13 mouse cellular contexts compared by ENCODE assay signal in the genomic region with DNA sequence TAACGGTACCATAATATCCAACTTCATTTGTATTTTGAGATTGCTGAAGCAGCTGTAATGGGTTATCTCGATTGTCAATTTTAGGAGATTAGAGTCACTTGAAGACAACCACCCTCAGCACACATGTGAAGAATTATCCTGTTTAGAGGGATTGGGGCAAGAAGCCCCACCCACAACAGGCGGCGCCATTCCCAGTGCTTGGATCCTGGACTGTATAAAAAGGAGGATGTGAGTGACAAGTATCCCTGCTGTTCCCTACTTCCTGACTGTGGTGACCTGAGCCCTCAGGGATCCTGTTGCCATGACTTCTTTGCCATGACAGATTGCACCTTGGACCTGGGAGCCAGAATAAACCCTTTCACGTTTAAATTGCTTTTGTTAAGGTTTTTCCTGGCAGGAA. TPM values are rescaled to one million over a fixed set of nuclear protein-coding genes. Genes with fewer than 3 reads are reported as not detected.
"Had no signal": no experiment of that assay in that cellular context is flagged by ENCODE, and none has a peak within 500 bp of the region (broad histone marks: within the 10 kb centered on the region; RNA-seq: fewer than 3 reads in every experiment).

No protein-coding gene starts in this region.

- ATAC-seq: lung, postnatal 0 days had no signal

- H3K9me3 ChIP-seq: lung, embryonic 15.5 days; midbrain, embryonic 10.5 days; midbrain, embryonic 12.5 days; neural tube, embryonic 13.5 days; neural tube, embryonic 15.5 days; stomach, embryonic 15.5 days had no signal

- H3K4me1 ChIP-seq: lung, embryonic 15.5 days; midbrain, embryonic 10.5 days; midbrain, embryonic 12.5 days; neural tube, embryonic 13.5 days; neural tube, embryonic 15.5 days; stomach, embryonic 15.5 days had no signal

- H3K4me3 ChIP-seq: lung, embryonic 15.5 days; midbrain, embryonic 10.5 days; midbrain, embryonic 12.5 days; myocyte; neural tube, embryonic 13.5 days; neural tube, embryonic 15.5 days; stomach, embryonic 15.5 days had no signal

- H3K27me3 ChIP-seq: lung, embryonic 15.5 days; neural tube, embryonic 13.5 days; neural tube, embryonic 15.5 days; stomach, embryonic 15.5 days had no signal

- H3K9ac ChIP-seq: lung, embryonic 15.5 days; midbrain, embryonic 12.5 days; neural tube, embryonic 13.5 days; neural tube, embryonic 15.5 days; stomach, embryonic 15.5 days had no signal

- DNase-seq: right cerebral cortex, postnatal 14 days; thymus, postnatal 4 days had no signal

- H3K4me2 ChIP-seq: lung, embryonic 15.5 days; midbrain, embryonic 12.5 days; neural tube, embryonic 13.5 days; neural tube, embryonic 15.5 days; stomach, embryonic 15.5 days had no signal

- H3K36me3 ChIP-seq: lung, embryonic 15.5 days; midbrain, embryonic 12.5 days; neural tube, embryonic 13.5 days; neural tube, embryonic 15.5 days; stomach, embryonic 15.5 days had no signal

- H3K27ac ChIP-seq: lung, embryonic 15.5 days; midbrain, embryonic 10.5 days; midbrain, embryonic 12.5 days; neural tube, embryonic 13.5 days; neural tube, embryonic 15.5 days; stomach, embryonic 15.5 days; stomach, postnatal 0 days had no signal

RNA-seq across cellular contexts. Expression of gene Adamts20, which starts 55.7 kb away (rescaled TPM):
- total RNA-seq: megakaryocyte, adult 5-6 weeks; megakaryocyte-erythroid progenitor cell, adult 5-6 weeks had no signal
- polyA plus RNA-seq: myocyte had no signal
